Mouse (Mus musculus) megakaryocyte progenitor cell, adult 5-6 weeks (primary cell): ENCODE measurements around the gene Aif1l. TPM values are rescaled to one million over a fixed set of nuclear protein-coding genes. Genes with fewer than 3 reads are reported as not detected.

ENCODE experiments used
- ATAC-seq: replicated peaks from 2 replicates; pipeline ENCODE4 v1.8.0; 2016; ENCODE audit warnings: mild to moderate bottlenecking, moderate TSS enrichment, inconsistent platforms; ENCODE audit not compliant: poor library complexity
- total RNA-seq, 2 experiments: library from RNA; stranded (forward) in 1 of 2; stranded (reverse) in 1 of 2; fragments of 157-497, 149-512 nt in 1 of 2; fragments of 200-1000 nt in 1 of 2; gene quantifications; 2 replicates each; pipeline versions ENCODE4 v1.2.3 to v1.2.4; 2015 to 2017

Aif1l gene
- total RNA-seq, 2 experiments from 2014 or later, result 0.25 TPM; not detected in 1

- ATAC-seq, result no peak
Observed at GRCm38 (mm10) chr2:31950966-31951365, 1.0 kb downstream of the Aif1l start.

GRCm38 (mm10) chr2:31952236-31952635, 2.3 kb downstream of the Aif1l start:
- no peak for ATAC-seq

GRCm38 (mm10) chr2:31952725-31953124, 2.8 kb downstream of the Aif1l start:
- ATAC-seq, result no peak

- ATAC-seq, result no peak
Observed at GRCm38 (mm10) chr2:31953687-31954086, 3.7 kb downstream of the Aif1l start.

- ATAC-seq, result no peak
Observed at GRCm38 (mm10) chr2:31954779-31955181, 4.8 kb downstream of the Aif1l start.

GRCm38 (mm10) chr2:31955686-31956085, 5.7 kb downstream of the Aif1l start:
- ATAC-seq, result no peak

- ATAC-seq, result no peak
Observed at GRCm38 (mm10) chr2:31957211-31957610, 7.3 kb downstream of the Aif1l start.

GRCm38 (mm10) chr2:31960986-31961385, 11.0 kb downstream of the Aif1l start:
- ATAC-seq, result no peak

GRCm38 (mm10) chr2:31961791-31962222, 11.9 kb downstream of the Aif1l start:
- ATAC-seq, result no peak

- 0 out of 2 replicates have a peak, but pooled peaks have one; percentile 37 for ATAC-seq
Observed at GRCm38 (mm10) chr2:31962501-31963224, 12.7 kb downstream of the Aif1l start.

- no peak for ATAC-seq
Observed at GRCm38 (mm10) chr2:31963491-31963890, 13.6 kb downstream of the Aif1l start.

GRCm38 (mm10) chr2:31964191-31964590, 14.3 kb downstream of the Aif1l start:
- ATAC-seq, result no peak

- peak; percentile 77 for ATAC-seq
Observed at GRCm38 (mm10) chr2:31965110-31965509, 15.2 kb downstream of the Aif1l start.

GRCm38 (mm10) chr2:31966801-31967200, 16.9 kb downstream of the Aif1l start:
- ATAC-seq, result no peak

GRCm38 (mm10) chr2:31972589-31972988, 22.6 kb downstream of the Aif1l start:
- ATAC-seq, result no peak

GRCm38 (mm10) chr2:31974141-31974808, 24.3 kb downstream of the Aif1l start, which contains the start of gene Nup214:
Gene Nup214, plus strand, starts transcription at chr2:31974436.
- peak; percentile 98 for ATAC-seq

- no peak for ATAC-seq
Observed at GRCm38 (mm10) chr2:31974809-31975371, 25.0 kb downstream of the Aif1l start.

- ATAC-seq, result no peak
Observed at GRCm38 (mm10) chr2:31987774-31988173, 37.8 kb downstream of the Aif1l start.

GRCm38 (mm10) chr2:31990961-31991360, 41.0 kb downstream of the Aif1l start:
- ATAC-seq, result no peak

GRCm38 (mm10) chr2:31994896-31995295, 45.0 kb downstream of the Aif1l start:
- no peak for ATAC-seq

- no peak for ATAC-seq
Observed at GRCm38 (mm10) chr2:31996060-31996459, 46.1 kb downstream of the Aif1l start.

- no peak for ATAC-seq
Observed at GRCm38 (mm10) chr2:31997539-31997938, 47.6 kb downstream of the Aif1l start.
